Mouse (Mus musculus): Measurements from ENCODE around the gene Eif2ak3. TPM values are rescaled to one million over a fixed set of nuclear protein-coding genes. Genes with fewer than 3 reads are reported as not detected.

The Eif2ak3 gene
- polyA plus RNA-seq (2015; fragmentation: Nextera tagmentation; extraction: Ambion mirVana), result 4.0 and 4.3 TPM in 2 replicates

- no peaks in the 10 kb centered on the region for H3K27me3 ChIP-seq
- peak within 1 kb of the TSS; percentile 91 for H3K4me3 ChIP-seq (replicated peaks)
- peak; percentile 96 for ATAC-seq (ENCODE audit: insufficient read depth)
- peak within 1 kb of the TSS; percentile 89 for H3K9ac ChIP-seq
- H3K36me3 ChIP-seq (replicated peaks), result 0 out of 2 replicates have a peak, but pooled peaks cover 3% of the 10 kb centered on the region
- peak within 1 kb of the TSS; percentile 92 for H3K27ac ChIP-seq (replicated peaks)
- peak within 1 kb of the TSS; percentile 92 for H3K4me2 ChIP-seq
- H3K9me3 ChIP-seq (replicated peaks), result no peaks in the 10 kb centered on the region
- H3K4me1 ChIP-seq (replicated peaks), result peaks cover 45% of the 10 kb centered on the region
- WGBS (ENCODE audit: insufficient replicate concordance), result under 1% methylated on average over 63 of the region's 63 CpGs
These were observed at the start of gene Eif2ak3 for GRCm38 (mm10) chr6:70844002-70844804. Gene Eif2ak3 (plus strand): TSS chr6:70844515.

GRCm38 (mm10) chr6:70796940-70797339 is 47.4 kb upstream of the Eif2ak3 start:
- WGBS (ENCODE audit: insufficient replicate concordance), result 40% methylated on average over 6 of the region's 6 CpGs
- H3K4me3 ChIP-seq (replicated peaks), result no peak overlapping the region
- no peak overlapping the region for H3K9ac ChIP-seq
- H3K9me3 ChIP-seq (replicated peaks), result no peaks in the 10 kb centered on the region
- H3K27ac ChIP-seq (replicated peaks), result peak overlapping the region; percentile 38; the same call in 1 of the 2 replicates
- H3K4me1 ChIP-seq (replicated peaks), result peaks cover 45% of the 10 kb centered on the region
- no peaks in the 10 kb centered on the region for H3K36me3 ChIP-seq (replicated peaks)
- ATAC-seq (ENCODE audit: insufficient read depth), result no peak
- no peaks in the 10 kb centered on the region for H3K27me3 ChIP-seq
- H3K4me2 ChIP-seq, result no peak overlapping the region

- WGBS (ENCODE audit: insufficient replicate concordance), result 8% methylated on average over 9 of the region's 9 CpGs
- ATAC-seq (ENCODE audit: insufficient read depth), result peak; percentile 69
- H3K9ac ChIP-seq, result no peak overlapping the region
- H3K36me3 ChIP-seq (replicated peaks), result no peaks in the 10 kb centered on the region
- no peak overlapping the region for H3K4me3 ChIP-seq (replicated peaks)
- peaks cover 43% of the 10 kb centered on the region for H3K4me1 ChIP-seq (replicated peaks)
- H3K27me3 ChIP-seq, result peaks cover 4% of the 10 kb centered on the region; the same call in 1 of the 2 replicates
- no peaks in the 10 kb centered on the region for H3K9me3 ChIP-seq (replicated peaks)
- H3K4me2 ChIP-seq, result peak overlapping the region; percentile 12; the same call in 1 of the 2 replicates
- peak overlapping the region; percentile 38; the same call in 1 of the 2 replicates for H3K27ac ChIP-seq (replicated peaks)
These were observed 46.6 kb upstream of the Eif2ak3 start for GRCm38 (mm10) chr6:70797581-70798251.

- 22% methylated on average over 3 of the region's 3 CpGs for WGBS (ENCODE audit: insufficient replicate concordance)
- no peak overlapping the region for H3K9ac ChIP-seq
These were observed 39.7 kb upstream of the Eif2ak3 start for GRCm38 (mm10) chr6:70804632-70805031.

GRCm38 (mm10) chr6:70805267-70805666 is 39.0 kb upstream of the Eif2ak3 start:
- Histone ChIP-seq H3K27ac (replicated peaks) (peak overlapping the region; percentile 49; the same call in 1 of the 2 replicates), H3K36me3 (replicated peaks) (no peaks in the 10 kb centered on the region), H3K9me3 (replicated peaks) (no peaks in the 10 kb centered on the region), H3K4me1 (replicated peaks) (peaks cover 18% of the 10 kb centered on the region), H3K4me3 (replicated peaks) (peak overlapping the region; percentile 39), H3K4me2 (peak overlapping the region; percentile 74), H3K27me3 (peaks cover 10% of the 10 kb centered on the region; the same call in 1 of the 2 replicates), H3K9ac (no peak overlapping the region)
- ATAC-seq (ENCODE audit: insufficient read depth), result peak; percentile 62
- WGBS (ENCODE audit: insufficient replicate concordance), result 8% methylated on average over 7 of the region's 7 CpGs

More at GRCm38 (mm10) chr6:70804632-70805031, 39.7 kb upstream of the Eif2ak3 start:
- Histone ChIP-seq H3K4me1 (replicated peaks) (peaks cover 18% of the 10 kb centered on the region), H3K9me3 (replicated peaks) (no peaks in the 10 kb centered on the region), H3K4me3 (replicated peaks) (peak overlapping the region; percentile 39; the same call in 1 of the 2 replicates), H3K36me3 (replicated peaks) (no peaks in the 10 kb centered on the region), H3K27me3 (peaks cover 10% of the 10 kb centered on the region; the same call in 1 of the 2 replicates), H3K4me2 (peak overlapping the region; percentile 74), H3K27ac (replicated peaks) (peak overlapping the region; percentile 49; the same call in 1 of the 2 replicates)
- no peak for ATAC-seq (ENCODE audit: insufficient read depth)

GRCm38 (mm10) chr6:70805820-70806513 is 38.3 kb upstream of the Eif2ak3 start:
- peak; percentile 59; the same call in 1 of the 2 replicates for ATAC-seq (ENCODE audit: insufficient read depth)
- WGBS (ENCODE audit: insufficient replicate concordance), result 19% methylated on average over 13 of the region's 13 CpGs
- H3K27ac ChIP-seq (replicated peaks), result no peak overlapping the region
- no peaks in the 10 kb centered on the region for H3K36me3 ChIP-seq (replicated peaks)
- peaks cover 23% of the 10 kb centered on the region for H3K4me1 ChIP-seq (replicated peaks)
- no peaks in the 10 kb centered on the region for H3K9me3 ChIP-seq (replicated peaks)
- H3K9ac ChIP-seq, result no peak overlapping the region
- 0 out of 2 replicates have a peak overlapping the region, but pooled peaks have one; percentile 21 for H3K4me3 ChIP-seq (replicated peaks)
- H3K4me2 ChIP-seq, result peak overlapping the region; percentile 74
- peaks cover 10% of the 10 kb centered on the region; the same call in 1 of the 2 replicates for H3K27me3 ChIP-seq

- Histone ChIP-seq H3K9me3 (replicated peaks) (no peaks in the 10 kb centered on the region), H3K4me2 (no peak overlapping the region), H3K4me1 (replicated peaks) (peaks cover 23% of the 10 kb centered on the region), H3K27me3 (peaks cover 10% of the 10 kb centered on the region; the same call in 1 of the 2 replicates), H3K9ac (no peak overlapping the region), H3K27ac (replicated peaks) (no peak overlapping the region), H3K4me3 (replicated peaks) (no peak overlapping the region), H3K36me3 (replicated peaks) (no peaks in the 10 kb centered on the region)
- ATAC-seq (ENCODE audit: insufficient read depth), result no peak
- 81% methylated on average over 1 of the region's 1 CpGs for WGBS (ENCODE audit: insufficient replicate concordance)
These were observed 37.8 kb upstream of the Eif2ak3 start for GRCm38 (mm10) chr6:70806514-70806912.

GRCm38 (mm10) chr6:70810524-70810923 is 33.8 kb upstream of the Eif2ak3 start:
- Histone ChIP-seq H3K36me3 (replicated peaks) (no peaks in the 10 kb centered on the region), H3K27ac (replicated peaks) (no peak overlapping the region), H3K9me3 (replicated peaks) (no peaks in the 10 kb centered on the region), H3K27me3 (0 out of 2 replicates have a peak, but pooled peaks cover 3% of the 10 kb centered on the region), H3K4me2 (no peak overlapping the region), H3K9ac (no peak overlapping the region), H3K4me3 (replicated peaks) (no peak overlapping the region), H3K4me1 (replicated peaks) (peaks cover 25% of the 10 kb centered on the region)
- WGBS (ENCODE audit: insufficient replicate concordance), result 51% methylated on average over 1 of the region's 1 CpGs
- no peak for ATAC-seq (ENCODE audit: insufficient read depth)

- Histone ChIP-seq H3K27me3 (0 out of 2 replicates have a peak, but pooled peaks cover 3% of the 10 kb centered on the region), H3K9me3 (replicated peaks) (no peaks in the 10 kb centered on the region), H3K36me3 (replicated peaks) (no peaks in the 10 kb centered on the region), H3K4me1 (replicated peaks) (peaks cover 17% of the 10 kb centered on the region; the same call in 1 of the 2 replicates), H3K4me3 (replicated peaks) (no peak overlapping the region), H3K4me2 (no peak overlapping the region), H3K9ac (no peak overlapping the region), H3K27ac (replicated peaks) (no peak overlapping the region)
- 10% methylated on average over 6 of the region's 6 CpGs for WGBS (ENCODE audit: insufficient replicate concordance)
- ATAC-seq (ENCODE audit: insufficient read depth), result no peak
These were observed 32.5 kb upstream of the Eif2ak3 start for GRCm38 (mm10) chr6:70811557-70812525.

- Histone ChIP-seq H3K36me3 (replicated peaks) (no peaks in the 10 kb centered on the region), H3K27me3 (no peaks in the 10 kb centered on the region), H3K4me3 (replicated peaks) (no peak overlapping the region), H3K9me3 (replicated peaks) (no peaks in the 10 kb centered on the region), H3K4me1 (replicated peaks) (peaks cover 17% of the 10 kb centered on the region; the same call in 1 of the 2 replicates), H3K9ac (no peak overlapping the region), H3K27ac (replicated peaks) (0 out of 2 replicates have a peak overlapping the region, but pooled peaks have one; percentile 29), H3K4me2 (no peak overlapping the region)
- ATAC-seq (ENCODE audit: insufficient read depth), result no peak
- WGBS (ENCODE audit: insufficient replicate concordance), result 38% methylated on average over 4 of the region's 4 CpGs
These were observed 31.8 kb upstream of the Eif2ak3 start for GRCm38 (mm10) chr6:70812526-70812895.

All from liver, embryonic 15.5 days (tissue).